Mouse (Mus musculus): ENCODE results near the gene Atxn7l1.
"Not testable (repeated sequence)": the region's sequence is repeated elsewhere in the genome, so short reads cannot be mapped to it uniquely, and the experiment has no call there.

Gene Atxn7l1

DNA sequence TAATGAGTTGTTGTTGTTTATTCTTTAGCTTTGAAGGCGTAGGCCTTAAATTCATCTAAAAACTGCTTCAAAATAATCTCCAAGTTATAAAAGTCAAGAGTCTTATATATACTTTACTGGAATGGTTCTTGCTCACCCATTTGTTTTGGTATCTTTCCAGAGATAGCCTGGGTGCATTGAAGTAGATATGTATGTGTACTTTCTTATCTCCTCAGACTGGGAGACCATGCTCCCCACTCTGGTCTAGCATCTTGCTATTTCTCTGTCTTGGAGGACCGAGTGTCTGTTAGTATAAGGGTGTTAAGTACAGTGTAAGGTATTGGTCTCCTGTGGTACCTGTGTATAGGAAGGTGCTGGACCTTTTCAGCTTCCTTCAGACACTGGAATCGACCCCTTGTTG is 6.4 kb downstream of the Atxn7l1 start:
- DNase-seq = no peak

DNA sequence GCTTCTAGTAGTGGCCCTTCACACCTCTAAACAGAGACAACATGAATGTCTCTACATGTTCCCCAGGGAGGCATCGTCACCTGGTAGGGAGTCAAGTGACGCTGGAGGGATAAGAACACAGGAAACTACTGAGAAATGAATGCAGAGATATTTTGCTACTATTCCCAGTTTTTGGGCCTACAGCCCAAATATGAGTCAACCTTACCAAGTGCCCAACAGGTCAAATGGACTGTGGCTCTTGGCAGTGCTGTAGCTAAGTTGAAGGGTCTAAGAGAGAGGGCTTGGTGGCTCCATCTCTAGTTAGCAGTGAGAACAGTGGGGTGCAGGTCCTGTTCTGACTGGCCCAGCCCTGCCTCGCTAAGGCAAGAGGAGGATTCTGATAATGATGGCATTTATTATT is 7.2 kb downstream of the Atxn7l1 start:
- DNase-seq = no peak

- no peak for DNase-seq
These were observed 9.0 kb downstream of the Atxn7l1 start for GRCm38 (mm10) chr12:33156334-33157018.

DNA sequence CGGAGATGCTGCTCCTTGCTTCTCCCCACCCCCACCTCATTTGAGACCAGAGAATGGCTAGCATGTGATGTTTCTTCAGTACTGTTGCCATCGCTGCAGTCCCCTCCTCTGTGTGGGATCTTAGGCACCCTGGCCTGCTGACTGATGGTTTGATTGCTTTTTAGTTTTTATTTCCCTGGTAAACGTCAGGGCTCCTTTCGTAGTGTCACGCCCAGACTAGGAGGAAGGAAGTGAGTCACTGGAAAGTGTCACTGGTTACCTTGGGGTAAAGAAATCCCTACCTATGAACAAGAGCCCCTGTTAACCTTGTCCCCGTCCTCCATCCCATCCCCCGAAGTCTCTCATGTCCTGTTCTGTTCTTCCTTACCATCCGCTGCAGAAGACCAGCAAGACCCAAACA is 10.8 kb downstream of the Atxn7l1 start:
- DNase-seq = no peak

GRCm38 (mm10) chr12:33160406-33160805 is 12.9 kb downstream of the Atxn7l1 start:
- DNase-seq = no peak

- DNase-seq = peak; percentile 70
These were observed 15.0 kb downstream of the Atxn7l1 start for GRCm38 (mm10) chr12:33162541-33162940.

DNA sequence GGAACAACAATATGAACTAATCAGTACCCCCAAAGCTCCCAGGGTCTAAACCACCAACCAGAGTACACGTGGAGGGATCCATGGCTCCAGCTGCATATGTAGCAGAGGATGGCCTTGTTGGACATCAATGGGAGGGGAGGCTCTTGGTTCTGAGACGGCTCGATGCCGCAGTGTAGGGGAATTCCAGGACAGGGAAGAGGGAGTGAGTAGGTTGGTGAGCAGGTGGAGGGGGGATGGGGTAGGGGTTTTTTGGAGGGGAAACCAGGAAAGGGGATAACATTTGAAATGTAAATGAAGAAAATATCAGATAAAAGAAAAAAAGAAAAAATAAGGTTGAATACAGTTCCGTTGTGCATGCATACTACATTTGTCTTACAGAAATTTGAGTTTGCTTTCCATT is 16.5 kb downstream of the Atxn7l1 start:
- not testable (repeated sequence) for DNase-seq

- DNase-seq = no peak
These were observed 19.2 kb downstream of the Atxn7l1 start for GRCm38 (mm10) chr12:33166712-33167111.

DNA sequence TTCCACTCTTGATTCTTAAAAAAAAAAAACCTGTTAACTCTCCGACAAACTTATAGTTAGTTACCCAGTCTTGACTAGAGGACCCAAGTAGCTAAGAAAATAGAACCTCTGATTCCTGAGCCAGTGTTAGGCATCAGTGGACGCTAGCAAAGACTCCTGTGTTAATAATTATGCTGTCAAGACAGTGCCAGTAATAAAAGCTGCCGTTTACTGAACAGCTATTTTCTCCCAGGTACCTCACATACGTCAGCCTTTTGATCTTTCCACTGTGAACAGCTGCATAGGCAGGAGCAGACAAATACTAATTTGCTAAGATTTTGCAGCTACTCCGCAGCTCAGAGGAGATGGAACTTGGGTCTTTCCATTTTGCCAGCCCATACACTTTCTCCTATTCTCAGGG is 20.1 kb downstream of the Atxn7l1 start:
- no peak for DNase-seq

- no peak for DNase-seq
These were observed 21.0 kb downstream of the Atxn7l1 start for GRCm38 (mm10) chr12:33168491-33168890.

DNA sequence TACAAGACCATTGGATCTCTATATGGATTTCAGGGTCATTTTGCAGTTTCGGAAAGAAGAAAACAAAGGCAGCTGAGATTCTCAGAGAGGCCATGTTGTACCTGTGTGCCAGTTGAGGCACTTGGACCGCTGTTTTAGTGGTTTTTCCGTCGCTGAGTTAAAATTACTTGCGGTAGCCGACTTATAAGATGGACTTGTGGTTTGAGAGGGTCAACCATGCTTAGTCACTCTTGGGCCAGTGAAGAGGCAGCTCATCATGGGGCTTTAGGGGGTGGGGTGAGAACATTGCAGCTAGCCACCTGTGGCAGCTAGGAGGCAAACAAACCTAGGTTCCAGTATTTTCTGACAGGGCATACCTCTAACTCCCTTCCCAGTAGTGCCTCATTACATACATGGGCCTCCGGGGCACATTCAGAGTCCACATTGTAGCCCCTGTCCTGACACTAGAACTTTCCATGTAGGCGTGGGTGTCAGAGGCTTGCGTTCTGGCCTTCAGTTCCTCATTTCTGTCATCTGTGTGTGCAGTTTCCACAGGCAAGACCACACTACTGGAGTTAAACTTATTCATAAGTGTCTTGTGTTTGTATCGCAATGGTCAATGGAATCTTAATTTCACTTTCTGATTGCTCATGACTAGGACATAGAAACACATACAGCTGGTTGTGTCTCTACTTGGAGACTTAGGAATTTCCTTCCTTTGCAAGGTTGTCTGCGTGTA is 22.4 kb downstream of the Atxn7l1 start:
- no peak for DNase-seq

DNA sequence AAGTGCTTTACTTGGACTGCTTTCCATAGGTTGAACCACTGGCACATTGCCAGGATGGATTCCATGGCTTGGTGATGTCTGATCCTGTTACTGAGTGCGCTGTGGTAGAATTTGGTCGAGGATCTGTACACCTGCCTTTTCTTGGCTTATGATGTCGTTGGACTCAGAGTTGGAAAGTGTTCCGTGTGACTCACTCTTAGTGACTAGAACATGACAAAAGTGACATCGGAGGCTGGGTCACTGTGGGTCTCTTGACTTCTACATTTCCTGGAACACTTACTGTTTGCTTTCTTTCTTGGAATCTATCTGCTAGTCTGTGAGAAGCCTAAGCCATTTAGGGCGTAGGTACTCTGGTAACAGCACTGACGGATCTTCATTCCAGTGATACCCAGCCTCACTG is 23.3 kb downstream of the Atxn7l1 start:
- DNase-seq = no peak

DNA sequence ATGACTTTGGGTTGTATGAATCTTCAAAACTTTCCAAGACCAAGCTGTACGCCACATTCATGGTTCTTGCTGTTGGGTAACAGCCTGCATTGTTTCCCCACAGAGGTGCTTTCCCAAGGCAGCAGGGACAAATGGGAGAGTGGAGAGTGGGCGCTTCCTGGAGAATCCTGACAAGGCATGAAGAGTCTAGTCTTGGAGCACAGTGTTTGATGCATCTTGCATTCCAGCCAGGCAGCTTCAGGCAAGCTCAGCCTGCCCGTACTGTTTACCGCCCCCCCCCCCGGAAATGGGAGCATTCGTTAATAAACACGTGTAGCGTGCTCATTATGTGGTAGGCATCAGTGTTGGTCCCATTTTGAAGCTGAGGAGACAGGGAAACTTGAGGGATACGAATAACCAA is 25.4 kb downstream of the Atxn7l1 start:
- DNase-seq = no peak

DNA sequence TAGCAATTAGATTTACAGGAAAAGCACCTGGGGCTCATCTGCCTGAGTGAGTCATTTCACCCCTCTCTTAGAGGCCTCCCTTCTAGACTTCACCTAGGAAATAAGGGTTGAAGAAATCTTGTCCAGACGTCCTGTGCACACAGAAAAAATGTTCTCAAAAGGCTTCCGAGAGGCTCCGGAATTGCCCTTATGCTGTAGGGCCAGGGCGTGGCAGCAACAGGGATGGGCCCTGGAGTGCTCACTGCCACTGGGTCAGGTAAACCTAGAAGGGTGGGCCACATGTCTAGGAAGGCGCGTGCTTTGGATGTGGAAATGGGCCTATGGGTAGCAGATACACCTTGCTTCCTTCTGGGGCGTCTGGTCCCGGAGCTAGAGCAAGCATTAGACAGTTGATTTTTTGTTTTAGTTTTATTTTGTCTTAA is 26.2 kb downstream of the Atxn7l1 start:
- no peak for DNase-seq

- DNase-seq = no peak
These were observed 26.7 kb downstream of the Atxn7l1 start for GRCm38 (mm10) chr12:33174171-33174570.

- DNase-seq = no peak
These were observed 27.3 kb downstream of the Atxn7l1 start for GRCm38 (mm10) chr12:33174675-33175357.

DNA sequence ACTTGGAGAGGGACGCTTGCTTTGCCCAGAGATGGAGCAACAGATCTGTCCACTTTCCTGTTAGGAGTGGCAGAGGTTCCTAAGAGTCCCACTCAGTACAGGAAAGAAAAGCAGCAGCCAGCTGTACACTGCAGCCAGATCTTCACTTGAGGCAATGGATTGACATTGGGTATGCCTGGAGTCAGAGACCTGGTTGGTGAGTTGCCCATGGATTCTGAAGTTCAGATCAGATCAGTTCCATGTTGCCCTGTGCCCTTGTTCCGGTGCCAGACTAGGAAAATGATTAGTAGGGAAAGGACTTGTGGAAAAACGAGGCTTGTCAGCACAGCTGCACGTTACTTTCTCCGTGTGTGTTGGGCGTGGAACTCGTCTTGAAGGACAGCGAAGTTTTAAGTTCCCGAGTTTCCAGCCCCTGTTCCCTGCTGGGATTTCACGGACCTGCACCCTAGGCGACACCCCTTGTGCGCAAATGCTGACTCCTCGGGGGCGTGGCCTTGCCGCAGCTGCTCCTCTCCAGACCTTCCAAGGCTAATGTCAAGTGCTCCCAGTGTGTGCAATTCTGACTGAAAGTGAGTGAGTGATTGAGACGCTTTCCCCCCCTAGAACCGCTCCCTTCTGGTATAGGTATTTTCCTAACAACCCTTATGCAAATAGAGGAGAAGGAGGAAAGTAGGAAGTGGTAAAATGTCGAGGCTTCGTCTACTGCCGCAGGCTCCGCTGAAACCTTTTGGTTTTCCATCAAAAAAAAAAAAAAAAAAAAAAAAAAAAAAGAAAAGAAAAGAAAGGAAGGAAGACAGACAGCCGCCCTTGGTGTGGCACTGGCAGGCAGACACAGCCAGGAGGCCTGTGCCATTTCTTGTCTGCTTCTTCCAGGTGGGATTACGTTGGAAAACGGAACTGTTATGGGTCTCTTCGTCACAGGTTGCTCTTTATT is 28.4 kb downstream of the Atxn7l1 start:
- DNase-seq = no peak

DNA sequence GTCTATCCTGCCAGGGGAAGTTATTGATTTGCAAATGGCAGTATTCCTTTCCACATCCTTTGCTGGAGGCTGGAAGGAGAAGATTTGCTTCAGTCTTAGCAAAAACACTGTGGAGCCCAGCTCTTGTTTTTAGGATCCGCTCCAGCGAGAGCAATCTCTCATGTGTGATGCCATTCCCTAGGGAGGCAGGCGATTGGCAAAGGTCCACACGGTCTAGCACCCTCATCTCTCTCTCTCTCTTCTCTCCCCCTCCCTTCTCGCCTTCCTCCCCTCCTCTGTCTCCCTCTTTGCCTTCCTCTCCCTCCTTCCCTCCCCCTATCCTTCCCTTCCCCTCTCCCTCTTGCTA is 29.0 kb downstream of the Atxn7l1 start:
- no peak for DNase-seq

DNA sequence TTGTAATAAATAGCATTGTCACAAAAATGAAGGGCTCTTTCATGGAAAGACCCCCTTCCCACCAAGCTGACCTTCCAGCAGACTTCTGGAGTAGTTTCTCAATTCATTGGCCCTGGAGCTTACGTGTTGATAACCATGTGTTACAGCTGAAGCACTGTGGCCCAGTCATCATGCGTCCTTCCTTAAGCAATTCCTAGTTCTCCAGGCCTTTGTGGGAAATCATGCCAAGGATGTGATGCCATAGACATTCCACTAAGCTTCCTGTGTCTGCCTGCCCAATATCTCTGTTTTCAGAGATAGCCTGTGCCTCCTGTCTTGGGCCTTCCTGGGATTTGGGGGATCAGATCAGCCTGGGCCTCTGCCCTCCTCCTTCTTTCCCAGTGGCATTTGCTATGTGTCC is 32.9 kb downstream of the Atxn7l1 start:
- no peak for DNase-seq

DNA sequence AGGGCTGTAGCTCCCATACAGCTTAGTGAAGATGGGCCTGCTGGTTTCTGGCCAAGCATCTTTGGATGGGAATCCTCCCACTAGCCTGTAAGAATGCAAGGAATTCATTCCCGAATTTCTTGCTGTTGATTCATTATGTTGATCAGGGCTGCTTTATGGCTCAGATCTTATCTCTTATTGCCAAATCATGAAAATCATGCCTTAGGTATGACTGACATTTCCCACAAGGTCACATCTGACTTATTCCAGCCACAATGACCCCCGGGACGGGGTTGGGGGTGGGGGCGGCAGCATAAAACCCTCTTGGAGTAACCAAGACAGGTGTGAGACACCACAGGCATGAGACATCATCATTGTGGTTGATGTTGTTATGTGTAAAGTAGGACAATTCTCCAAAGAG is 34.4 kb downstream of the Atxn7l1 start:
- DNase-seq = no peak

- no peak for DNase-seq
These were observed 35.1 kb downstream of the Atxn7l1 start for GRCm38 (mm10) chr12:33182428-33183137.

DNA sequence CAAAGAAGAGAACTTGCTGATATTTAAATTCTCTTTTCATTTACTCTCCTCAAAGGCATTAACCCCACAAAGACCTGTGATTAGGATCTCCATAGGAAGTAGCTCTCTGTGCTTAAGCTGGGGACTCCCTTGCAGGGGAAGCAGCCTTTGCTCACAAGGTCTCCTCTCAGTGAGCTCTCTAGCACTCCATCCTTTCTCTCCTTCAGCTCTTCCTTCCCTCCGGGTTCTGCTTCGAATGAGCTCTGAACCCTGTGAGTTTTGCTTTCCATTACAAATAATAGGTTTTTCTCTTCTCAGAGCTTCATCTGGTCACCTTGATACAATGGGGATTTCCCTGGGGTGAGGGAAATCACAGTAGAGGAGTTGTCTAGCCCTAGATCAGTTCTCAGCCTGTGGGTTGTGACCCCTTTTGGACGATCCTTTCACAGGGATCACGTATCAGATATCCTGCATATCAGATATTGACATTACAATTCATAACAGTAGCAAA is 35.7 kb downstream of the Atxn7l1 start:
- no peak for DNase-seq

Data from cerebellum, adult 9-10 months (tissue).